Mouse (Mus musculus): ENCODE data around the gene Prn.

DNA sequence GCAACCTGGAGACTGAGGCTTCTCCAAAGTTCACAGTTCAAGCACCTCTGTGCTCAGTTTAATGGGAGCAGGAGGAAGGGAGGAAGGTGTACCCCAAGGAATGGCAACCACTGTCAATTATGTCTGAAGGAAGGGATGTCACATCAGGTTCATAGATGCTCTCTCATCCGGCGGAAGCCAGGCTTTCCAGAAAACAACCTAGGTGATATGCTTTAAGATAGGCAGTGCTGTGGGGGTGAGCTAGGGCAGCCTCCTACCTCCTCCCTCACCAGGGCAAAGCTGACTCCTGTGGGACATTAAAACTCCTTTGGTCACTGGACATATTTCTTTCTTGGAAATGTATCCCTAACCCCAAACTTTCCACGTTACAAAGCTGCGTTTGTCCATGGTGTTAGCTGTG lies 83.4 kb downstream of the Prn start:
- no peak for TF ChIP-seq CTCF (IDR thresholded peaks at IDR 0.05; ENCODE audit: low read depth, low read length)
- no peak for TF ChIP-seq POLR2A (IDR thresholded peaks at IDR 0.05; ENCODE audit: extremely low read depth, insufficient read depth, low read length)

All from liver, adult 2 months (tissue).